Mouse (Mus musculus) inflammation-experienced regulatory T-cells (primary cell): ENCODE results near the gene Acot12. TPM values are rescaled to one million over a fixed set of nuclear protein-coding genes. Genes with fewer than 3 reads are reported as not detected.

Experiments used
- polyA plus RNA-seq, 2 experiments: library from polyadenylated mRNA; unstranded; fragments of 100-300 nt; shearing (Covaris generic); gene quantifications; one replicate each; pipeline ENCODE4 v1.2.1; 2017

Acot12 gene
- polyA plus RNA-seq, result under 1 TPM; 0.21 to 0.53 TPM

DNA sequence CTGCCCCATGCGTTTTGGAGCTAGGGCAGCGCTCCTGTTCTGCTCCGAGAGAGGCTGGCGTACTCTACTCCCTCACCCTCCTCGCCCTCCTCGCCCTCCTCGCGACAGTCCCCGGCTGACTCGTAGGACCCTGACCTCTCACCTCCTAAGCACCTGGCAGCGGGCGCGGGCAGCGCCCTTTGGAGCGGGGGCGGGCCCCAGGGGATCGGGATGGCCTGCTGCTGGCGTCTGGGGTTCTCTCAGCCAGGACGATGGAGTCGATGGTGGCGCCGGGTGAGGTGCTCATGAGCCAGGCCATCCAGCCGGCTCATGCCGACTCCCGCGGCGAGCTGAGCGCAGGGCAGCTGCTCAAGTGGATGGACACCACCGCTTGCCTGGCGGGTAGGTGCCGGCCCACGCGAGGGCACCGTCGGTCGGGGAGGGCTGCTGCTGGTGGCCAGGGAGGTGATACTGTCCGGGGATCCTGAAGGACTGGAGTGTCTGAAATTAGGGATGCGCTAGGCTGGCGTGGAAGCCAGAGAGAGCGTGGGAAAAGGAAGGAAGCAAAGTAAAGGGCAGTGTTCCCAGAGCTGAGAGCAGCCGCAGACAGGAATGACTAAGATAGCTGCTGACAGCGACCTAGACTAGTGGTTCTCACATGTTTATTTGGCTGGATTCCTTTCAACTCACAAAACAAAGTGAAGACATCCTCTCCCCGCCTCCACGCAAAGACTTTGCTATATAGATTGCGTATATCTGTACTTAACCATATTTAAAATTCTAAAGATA, at the start of gene Acot12:
Gene Acot12, plus strand, starts transcription at position 233 of the 768 bp plus-strand sequence.

DNA sequence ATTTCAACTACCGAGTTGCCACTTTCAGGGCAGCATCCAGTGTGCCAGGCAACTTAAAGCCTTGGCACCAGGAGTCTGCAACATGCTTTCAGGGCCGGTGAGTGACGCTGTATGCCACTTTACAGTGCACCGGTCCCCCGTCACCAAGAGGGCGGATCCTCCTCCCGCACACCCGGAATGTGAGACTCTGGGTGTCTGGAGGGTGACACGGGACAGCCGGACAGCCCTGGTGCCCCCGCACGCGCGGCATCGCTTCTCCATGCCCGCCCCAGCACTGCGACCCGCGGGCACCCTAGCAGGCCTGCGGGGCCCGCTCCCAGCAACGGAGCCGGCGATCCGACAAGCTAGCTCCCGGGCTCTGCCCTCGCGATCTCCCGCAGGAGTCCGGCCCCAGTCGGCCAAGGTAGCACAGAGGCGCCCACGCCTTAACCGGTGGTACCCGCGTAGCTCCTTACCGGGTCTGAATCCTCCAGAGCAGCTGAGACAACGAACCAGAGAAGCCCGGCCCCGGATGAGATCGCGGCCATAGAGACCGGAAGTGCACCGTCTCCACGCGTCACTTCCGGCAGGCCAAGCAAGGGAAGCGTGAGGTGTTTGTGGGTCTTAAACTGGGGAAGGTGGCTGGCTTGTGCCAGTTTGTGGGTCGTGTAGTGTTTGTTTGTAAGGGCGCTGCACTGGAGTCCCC, 66.0 kb downstream of the Acot12 start, which contains the start of gene Zcchc9:
Gene Zcchc9, minus strand, starts transcription at position 551 of the 685 bp plus-strand sequence.

Other genes with a start within 250 kb of the Acot12 start
- gene Zcchc9, start 66.2 kb downstream of the Acot12 start, polyA plus RNA-seq, result 10 to 100 TPM; 37.1 to 38.2 TPM
- not detected for gene Ckmt2, start 135.4 kb downstream of the Acot12 start, polyA plus RNA-seq